Mouse (Mus musculus): ENCODE results near the gene Klk1b26. TPM values are rescaled to one million over a fixed set of nuclear protein-coding genes. Genes with fewer than 3 reads are reported as not detected.

Gene Klk1b26
- not detected for polyA plus RNA-seq (2017; shearing (Covaris generic))

GRCm38 (mm10) chr7:44011868-44012267 lies at the start of gene Klk1b26:
TSS of gene Klk1b26 (plus strand) at chr7:44012168.

GRCm38 (mm10) chr7:43966451-43966850 lies 45.5 kb upstream of the Klk1b26 start, which contains the start of gene Klk1b1:
TSS of gene Klk1b1 (plus strand) at chr7:43966751.

GRCm38 (mm10) chr7:43975761-43976160 lies 36.2 kb upstream of the Klk1b26 start, which contains the start of gene Klk1b9:
TSS of gene Klk1b9 (plus strand) at chr7:43976061.

GRCm38 (mm10) chr7:43995577-43995976 lies 16.4 kb upstream of the Klk1b26 start, which contains the start of gene Klk1b11:
TSS of gene Klk1b11 (plus strand) at chr7:43995877.

GRCm38 (mm10) chr7:44051990-44052389 lies 40.0 kb downstream of the Klk1b26 start, which contains the start of gene Klk1b27:
TSS of gene Klk1b27 (plus strand) at chr7:44052290.

Other genes with a start within 250 kb of the Klk1b26 start
- gene Klk12, start 243.3 kb upstream of the Klk1b26 start, polyA plus RNA-seq (2017; shearing (Covaris generic)): not detected
- gene Klk11, start 237.6 kb upstream of the Klk1b26 start, polyA plus RNA-seq (2017; shearing (Covaris generic)): not detected
- gene Klk10, start 231.1 kb upstream of the Klk1b26 start, polyA plus RNA-seq (2017; shearing (Covaris generic)): 0.33 TPM
- gene Klk9, start 220.3 kb upstream of the Klk1b26 start, polyA plus RNA-seq (2017; shearing (Covaris generic)): 0.62 TPM
- gene Klk8, start 214.6 kb upstream of the Klk1b26 start, polyA plus RNA-seq (2017; shearing (Covaris generic)): 141 TPM
- gene Klk7, start 200.9 kb upstream of the Klk1b26 start, polyA plus RNA-seq (2017; shearing (Covaris generic)): not detected
- gene Klk6, start 187.7 kb upstream of the Klk1b26 start, polyA plus RNA-seq (2017; shearing (Covaris generic)): not detected
- gene Klk5, start 170.2 kb upstream of the Klk1b26 start, polyA plus RNA-seq (2017; shearing (Covaris generic)): not detected
- not detected for gene Klk4, start 131.0 kb upstream of the Klk1b26 start, polyA plus RNA-seq (2017; shearing (Covaris generic))
- gene Klk15, start 78.4 kb upstream of the Klk1b26 start, polyA plus RNA-seq (2017; shearing (Covaris generic)): not detected
- not detected for gene Klk1b8, start 61.5 kb upstream of the Klk1b26 start, polyA plus RNA-seq (2017; shearing (Covaris generic))
- gene Klk1b1, start 45.4 kb upstream of the Klk1b26 start, polyA plus RNA-seq (2017; shearing (Covaris generic)): not detected
- gene Klk1b9, start 36.1 kb upstream of the Klk1b26 start, polyA plus RNA-seq (2017; shearing (Covaris generic)): 1.1 TPM
- gene Klk1b11, start 16.3 kb upstream of the Klk1b26 start, polyA plus RNA-seq (2017; shearing (Covaris generic)): not detected
- gene Klk1b27, start 40.1 kb downstream of the Klk1b26 start, polyA plus RNA-seq (2017; shearing (Covaris generic)): 2.8 TPM
- gene Klk1b21, start 90.2 kb downstream of the Klk1b26 start, polyA plus RNA-seq (2017; shearing (Covaris generic)): not detected
- not detected for gene Klk1b22, start 100.5 kb downstream of the Klk1b26 start, polyA plus RNA-seq (2017; shearing (Covaris generic))
- gene Klk1b16, start 124.6 kb downstream of the Klk1b26 start, polyA plus RNA-seq (2017; shearing (Covaris generic)): not detected
- not detected for gene Klk1b24, start 176.1 kb downstream of the Klk1b26 start, polyA plus RNA-seq (2017; shearing (Covaris generic))
- not detected for gene Klk1b3, start 186.0 kb downstream of the Klk1b26 start, polyA plus RNA-seq (2017; shearing (Covaris generic))
- gene Klk1b4, start 195.3 kb downstream of the Klk1b26 start, polyA plus RNA-seq (2017; shearing (Covaris generic)): not detected
- not detected for gene Klk1b5, start 203.8 kb downstream of the Klk1b26 start, polyA plus RNA-seq (2017; shearing (Covaris generic))
- gene Klk1, start 213.2 kb downstream of the Klk1b26 start, polyA plus RNA-seq (2017; shearing (Covaris generic)): 0.40 TPM
- not detected for gene Gm36864, start 224.0 kb downstream of the Klk1b26 start, polyA plus RNA-seq (2017; shearing (Covaris generic))
- 1.8 TPM for gene 1700028J19Rik, start 234.5 kb downstream of the Klk1b26 start, polyA plus RNA-seq (2017; shearing (Covaris generic))
- gene 2410002F23Rik, start 234.6 kb downstream of the Klk1b26 start, polyA plus RNA-seq (2017; shearing (Covaris generic)): 202 TPM
- not detected for gene Acp4, start 245.2 kb downstream of the Klk1b26 start, polyA plus RNA-seq (2017; shearing (Covaris generic))
- gene Gm15517, start 249.3 kb downstream of the Klk1b26 start, polyA plus RNA-seq (2017; shearing (Covaris generic)): not detected

Data from CD4-positive, CD25-positive, alpha-beta regulatory T cell, adult 9 weeks (primary cell).